Mouse (Mus musculus): ENCODE measurements around the gene Hdac4. TPM values are rescaled to one million over a fixed set of nuclear protein-coding genes. Genes with fewer than 3 reads are reported as not detected.

Gene Hdac4
- total RNA-seq, 2 experiments from 2014 or later: 3.1 to 3.4 TPM

- ATAC-seq (replicated peaks; ENCODE audit: low FRiP score, poor library complexity, severe bottlenecking): no peak
Observed at GRCm38 (mm10) chr1:92179489-92180006, 16.0 kb downstream of the Hdac4 start.

DNA sequence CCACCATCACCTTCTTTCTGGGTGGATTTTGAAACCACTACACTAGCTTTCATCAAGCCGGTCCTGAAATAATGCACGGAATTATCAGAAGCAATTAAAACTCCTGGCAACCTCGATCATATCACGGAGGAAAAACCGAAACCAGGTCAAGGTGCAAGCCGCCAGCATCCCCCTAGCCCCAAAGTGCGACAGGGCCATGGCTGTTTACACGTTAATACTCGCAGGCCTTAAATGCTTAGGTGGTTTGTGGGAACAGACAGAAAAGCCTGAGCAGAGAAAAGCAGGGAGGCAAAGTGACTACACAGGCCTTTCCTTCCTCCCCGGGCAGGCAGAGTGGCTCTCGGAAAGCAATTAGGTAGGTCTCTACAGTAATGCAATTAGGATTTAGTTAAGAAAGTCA lies 16.4 kb downstream of the Hdac4 start:
- ATAC-seq (replicated peaks; ENCODE audit: low FRiP score, poor library complexity, severe bottlenecking): no peak

- no peak for ATAC-seq (replicated peaks; ENCODE audit: low FRiP score, poor library complexity, severe bottlenecking)
Observed at GRCm38 (mm10) chr1:92178021-92178895, 17.2 kb downstream of the Hdac4 start.

GRCm38 (mm10) chr1:92177599-92177998 lies 17.9 kb downstream of the Hdac4 start:
- ATAC-seq (replicated peaks; ENCODE audit: low FRiP score, poor library complexity, severe bottlenecking): no peak

DNA sequence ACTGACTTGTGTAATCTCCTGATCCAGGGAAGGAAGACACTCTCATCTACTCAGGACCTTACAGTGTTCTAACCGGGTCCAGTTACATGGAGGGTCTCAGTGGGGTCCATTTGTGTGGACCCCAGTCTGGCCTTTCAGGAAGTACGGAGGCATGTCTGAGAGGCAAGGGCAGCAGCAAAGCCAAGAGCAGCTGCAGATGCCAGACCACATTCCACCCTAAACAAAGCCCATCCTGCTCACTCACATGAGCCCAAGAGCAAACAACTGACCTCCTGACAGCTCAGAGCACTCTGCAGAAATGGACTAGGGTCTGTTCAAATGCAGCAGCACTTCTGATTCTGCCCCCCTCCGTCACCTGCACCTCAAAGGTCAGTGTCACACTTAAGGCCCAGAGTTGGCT lies 18.3 kb downstream of the Hdac4 start:
- no peak for ATAC-seq (replicated peaks; ENCODE audit: low FRiP score, poor library complexity, severe bottlenecking)

- ATAC-seq (replicated peaks; ENCODE audit: low FRiP score, poor library complexity, severe bottlenecking): no peak
Observed at GRCm38 (mm10) chr1:92175266-92175665, 20.2 kb downstream of the Hdac4 start.

- ATAC-seq (replicated peaks; ENCODE audit: low FRiP score, poor library complexity, severe bottlenecking): no peak
Observed at GRCm38 (mm10) chr1:92174898-92175255, 20.6 kb downstream of the Hdac4 start.

DNA sequence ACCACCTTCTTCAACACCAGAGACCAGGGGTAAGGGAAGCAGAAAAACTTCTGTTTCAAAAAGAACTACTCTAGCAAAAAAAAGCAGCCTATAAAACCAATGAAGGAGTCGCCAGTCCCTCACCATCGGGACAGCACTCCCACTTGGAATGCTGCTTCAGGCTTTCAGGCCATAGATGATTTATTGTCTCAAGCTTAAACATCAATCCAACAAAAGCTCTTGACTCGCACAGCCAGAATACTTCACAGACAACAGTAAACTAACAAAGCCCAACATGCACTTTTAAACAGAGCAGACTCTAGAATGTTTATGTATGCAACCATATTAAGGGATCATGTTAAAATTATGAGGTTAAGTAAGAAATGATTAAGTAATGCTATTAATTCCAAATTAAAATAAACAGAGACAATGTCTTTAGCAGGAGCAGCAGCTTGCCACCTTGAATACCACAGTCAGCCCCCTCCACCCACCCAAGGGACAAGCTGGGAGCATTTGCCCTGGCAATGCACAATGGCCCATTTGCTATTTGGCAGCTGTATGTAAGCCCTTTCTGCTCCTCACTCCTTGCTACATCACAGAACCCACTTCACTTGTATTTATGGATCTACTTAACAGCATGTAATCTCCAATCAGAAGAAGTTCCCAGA lies 21.1 kb downstream of the Hdac4 start:
- ATAC-seq (replicated peaks; ENCODE audit: low FRiP score, poor library complexity, severe bottlenecking): no peak

DNA sequence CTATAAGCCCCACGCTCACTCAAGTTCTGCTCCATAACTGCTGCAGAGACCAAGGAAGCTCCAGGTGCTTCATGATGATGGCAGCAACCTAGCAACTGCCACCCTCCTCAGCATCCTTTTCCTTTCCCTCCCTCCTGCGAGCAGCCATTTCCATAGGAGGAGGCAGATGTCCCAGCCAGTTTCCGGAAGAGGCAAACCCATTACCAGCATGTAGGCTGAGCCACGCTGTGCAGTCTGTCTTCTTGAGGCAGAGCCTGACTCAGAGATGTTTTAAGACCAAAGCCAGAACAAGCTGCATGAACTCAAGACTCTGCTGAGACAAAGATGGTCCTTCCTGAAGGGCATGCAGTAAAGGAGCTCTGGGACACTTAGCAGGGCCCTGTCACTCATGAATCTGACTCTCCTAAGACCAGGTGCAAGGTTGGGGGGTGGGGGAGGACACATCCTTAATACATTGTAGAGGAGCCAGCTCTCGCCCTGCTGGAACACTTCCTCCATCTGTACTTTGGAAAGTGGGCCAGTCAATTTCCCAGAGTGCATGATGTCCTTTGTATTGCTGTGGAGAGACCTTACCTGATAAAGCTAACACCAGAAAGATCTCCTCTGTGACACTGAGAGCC lies 24.8 kb downstream of the Hdac4 start:
- ATAC-seq (replicated peaks; ENCODE audit: low FRiP score, poor library complexity, severe bottlenecking): no peak

- no peak for ATAC-seq (replicated peaks; ENCODE audit: low FRiP score, poor library complexity, severe bottlenecking)
Observed at GRCm38 (mm10) chr1:92169776-92170055, 25.8 kb downstream of the Hdac4 start.

DNA sequence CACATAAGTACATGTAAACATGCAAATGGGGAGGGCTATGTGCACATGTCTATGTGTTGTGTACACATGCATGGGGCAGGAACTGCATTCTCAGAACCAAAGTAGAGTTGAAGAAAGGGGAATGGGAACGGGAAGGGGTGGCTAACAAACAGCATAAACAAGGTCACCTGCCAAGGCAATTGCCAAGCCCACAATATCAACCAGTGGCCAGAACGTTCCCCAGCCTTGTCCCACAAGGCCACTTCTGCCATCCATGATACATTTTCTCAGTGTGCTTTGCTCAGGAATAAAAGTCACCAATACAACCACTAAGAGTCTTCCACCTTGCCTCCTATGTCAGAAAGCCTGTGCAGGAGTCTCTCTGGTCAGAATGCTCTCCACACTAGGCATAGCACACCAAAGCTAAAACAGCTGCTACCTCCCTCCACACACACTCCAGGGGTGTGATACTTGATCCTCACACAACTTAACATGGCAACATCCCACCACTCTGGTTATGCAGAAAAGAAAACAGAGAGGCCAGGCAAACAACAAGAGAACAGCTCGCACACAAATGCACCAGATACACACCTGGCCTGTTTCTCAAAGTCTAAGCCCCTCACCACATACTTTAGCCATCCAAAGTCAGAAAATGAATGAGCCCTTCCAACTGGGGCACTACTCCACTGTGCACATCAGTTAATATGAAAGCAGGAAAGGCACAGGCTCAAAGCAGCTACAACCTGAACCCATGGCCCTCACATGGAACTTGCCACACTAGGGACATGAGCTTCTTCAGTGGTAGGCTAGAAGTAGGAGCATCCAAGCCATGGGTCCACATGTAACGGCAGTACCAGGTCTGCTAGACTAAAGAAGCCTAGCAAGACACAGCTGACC lies 26.4 kb downstream of the Hdac4 start:
- ATAC-seq (replicated peaks; ENCODE audit: low FRiP score, poor library complexity, severe bottlenecking): no peak

DNA sequence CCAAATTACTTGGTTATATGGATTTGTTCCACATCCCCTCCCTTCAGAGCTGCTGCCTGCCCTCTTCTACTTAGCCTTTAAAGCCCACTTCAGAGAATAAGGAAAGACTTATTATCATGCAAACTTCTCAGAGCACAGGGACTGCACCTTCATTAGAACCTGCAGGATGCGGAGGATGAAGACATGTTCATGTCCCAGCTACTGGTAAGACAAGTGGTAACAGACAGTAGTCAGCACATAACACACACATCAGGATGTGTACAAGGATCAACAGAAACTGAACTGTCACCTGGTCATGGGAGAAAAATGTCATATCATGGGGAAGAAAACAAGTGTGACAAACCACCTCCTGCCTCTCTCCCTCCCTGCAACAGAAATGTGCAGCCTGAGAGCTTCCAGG lies 31.6 kb downstream of the Hdac4 start:
- no peak for ATAC-seq (replicated peaks; ENCODE audit: low FRiP score, poor library complexity, severe bottlenecking)

DNA sequence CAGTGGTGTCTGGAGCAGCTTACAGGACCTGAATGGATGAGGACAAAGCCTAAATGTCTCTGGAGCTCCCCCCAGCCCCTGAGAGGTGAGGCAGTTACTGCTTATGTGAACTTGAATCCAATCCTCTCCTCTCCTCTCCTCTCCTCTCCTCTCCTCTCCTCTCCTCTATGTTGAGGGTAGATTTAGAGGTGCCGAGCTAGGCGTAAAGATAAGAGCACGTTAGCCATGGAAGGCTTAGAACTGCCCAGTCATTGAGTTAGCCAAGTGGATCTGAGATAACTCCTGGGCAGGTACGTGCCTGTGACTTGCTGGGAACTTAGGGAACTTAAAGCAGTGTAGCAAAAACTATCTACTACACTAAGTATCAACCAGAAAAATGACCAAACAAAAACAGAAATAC lies 35.7 kb downstream of the Hdac4 start:
- ATAC-seq (replicated peaks; ENCODE audit: low FRiP score, poor library complexity, severe bottlenecking): no peak

DNA sequence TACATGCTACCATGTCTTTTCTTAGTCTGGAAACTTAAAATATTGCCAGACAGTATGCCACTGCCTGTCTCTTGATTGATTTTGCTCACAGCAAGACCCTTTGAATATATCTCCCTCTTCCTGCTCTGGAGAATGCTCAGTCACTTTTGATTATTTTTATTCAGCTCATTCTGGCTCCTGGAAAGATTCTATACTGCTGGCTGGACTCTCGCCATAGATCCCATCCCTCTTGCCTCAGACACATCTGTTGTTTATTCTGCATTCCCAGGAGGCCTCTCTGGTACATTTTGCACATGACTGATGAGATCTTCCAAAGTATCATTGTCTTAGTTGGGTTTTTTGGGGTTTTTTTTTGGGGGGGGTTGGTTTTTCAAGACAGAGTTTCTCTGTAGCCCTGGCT lies 45.3 kb downstream of the Hdac4 start:
- no peak for ATAC-seq (replicated peaks; ENCODE audit: low FRiP score, poor library complexity, severe bottlenecking)

- no peak for ATAC-seq (replicated peaks; ENCODE audit: low FRiP score, poor library complexity, severe bottlenecking)
Observed at GRCm38 (mm10) chr1:92148527-92148926, 47.0 kb downstream of the Hdac4 start.

DNA sequence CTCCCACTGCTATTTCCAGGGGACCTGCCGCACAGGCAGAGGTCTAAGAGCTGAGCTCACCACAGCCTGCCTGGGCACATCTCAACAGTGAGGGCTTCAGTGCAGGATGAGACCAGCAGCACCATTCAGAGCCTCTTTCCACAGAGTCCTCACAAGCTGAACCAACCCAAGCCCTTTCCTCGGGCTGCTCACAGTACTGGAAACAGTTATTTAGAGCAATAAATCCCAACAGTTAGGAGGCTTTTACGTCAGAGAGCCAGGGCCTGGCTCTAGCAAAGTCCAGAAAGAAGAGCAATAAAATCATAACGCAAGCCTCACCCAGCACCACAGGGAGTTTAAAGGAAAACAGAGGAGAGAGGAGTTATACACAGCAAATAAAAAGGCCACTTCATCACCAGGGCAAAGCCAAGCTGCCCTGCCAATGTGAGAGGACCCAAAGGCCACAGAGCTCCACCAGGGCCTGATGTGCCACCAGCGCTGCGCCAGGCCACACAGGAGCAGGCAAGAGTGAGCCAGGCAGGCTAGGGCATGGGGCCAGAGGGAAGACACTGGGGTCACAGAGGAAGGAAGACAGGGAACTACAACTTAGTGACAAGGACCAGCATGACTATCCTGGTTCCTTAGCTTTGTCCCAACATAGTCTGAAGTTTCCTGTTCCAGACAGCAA lies 50.5 kb downstream of the Hdac4 start:
- ATAC-seq (replicated peaks; ENCODE audit: low FRiP score, poor library complexity, severe bottlenecking): no peak

DNA sequence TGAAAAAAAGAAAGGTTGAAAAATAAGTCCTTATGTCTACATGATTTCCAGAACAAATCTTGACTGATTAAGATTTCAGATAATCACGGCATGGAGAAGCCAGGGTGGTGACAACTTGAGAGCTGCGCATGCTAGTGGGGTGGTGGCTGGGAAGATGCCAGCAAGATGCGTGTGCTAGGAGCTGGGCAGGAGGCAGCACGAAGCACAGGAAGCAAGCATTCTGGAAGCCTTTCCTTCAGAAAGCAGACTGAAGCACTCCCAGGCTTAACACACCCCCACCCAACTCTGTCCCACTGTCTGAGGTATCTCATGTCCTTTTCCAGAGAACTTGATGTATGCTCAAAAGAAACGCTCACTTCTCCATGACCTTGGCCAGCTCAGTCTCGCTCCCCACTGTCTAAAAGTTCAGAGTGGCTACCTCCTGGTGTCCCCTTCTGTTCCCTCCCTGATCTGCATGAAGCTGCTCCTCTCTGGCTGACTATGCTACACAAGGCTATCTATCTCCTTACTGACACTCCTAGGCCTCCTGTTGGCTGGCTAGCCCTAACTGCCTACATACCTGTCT lies 52.1 kb downstream of the Hdac4 start:
- no peak for ATAC-seq (replicated peaks; ENCODE audit: low FRiP score, poor library complexity, severe bottlenecking)

DNA sequence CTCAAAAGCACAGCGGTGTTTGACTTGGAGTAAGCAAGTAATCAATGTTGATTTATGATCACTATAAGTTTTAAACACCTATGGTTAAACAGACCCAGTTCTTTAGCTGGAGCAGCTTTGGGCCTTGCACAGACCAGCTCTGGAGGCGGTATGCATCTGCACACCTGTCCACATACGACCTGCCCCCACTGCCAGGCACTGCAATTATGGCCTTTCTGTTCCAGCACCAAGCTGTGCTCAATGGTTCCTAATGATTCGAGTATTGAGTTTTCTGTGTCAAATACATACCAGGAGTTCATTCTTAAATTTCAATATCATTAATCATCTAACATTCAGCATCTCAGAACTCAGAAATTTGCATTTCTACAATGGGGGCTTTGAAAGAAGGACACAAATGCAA lies 52.7 kb downstream of the Hdac4 start:
- no peak for ATAC-seq (replicated peaks; ENCODE audit: low FRiP score, poor library complexity, severe bottlenecking)

DNA sequence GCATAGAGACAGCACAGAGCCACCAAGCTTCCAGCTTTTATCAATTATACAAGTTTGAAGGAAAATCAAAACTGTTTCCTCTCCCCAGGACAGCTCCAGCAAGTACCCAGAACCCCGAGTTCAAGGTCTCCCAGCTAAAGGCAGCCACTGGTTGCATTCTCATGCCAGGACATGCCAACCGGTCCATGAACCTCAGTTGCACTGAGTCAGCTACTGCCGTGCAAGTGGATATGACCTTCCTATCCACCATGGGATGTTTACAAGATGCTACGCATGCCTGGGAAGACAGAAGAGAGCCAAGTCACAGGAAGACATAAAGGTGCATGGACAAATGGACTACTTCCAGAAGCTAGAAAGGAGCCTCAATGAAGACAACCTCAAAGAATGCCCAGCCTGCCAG lies 56.5 kb downstream of the Hdac4 start:
- no peak for ATAC-seq (replicated peaks; ENCODE audit: low FRiP score, poor library complexity, severe bottlenecking)
